Mouse (Mus musculus) olfactory bulb, adult 2 months (tissue): Measurements from ENCODE around the gene Plb1.

Source experiments
- CTCF ChIP-seq: fragments of 200-500 bp; IDR thresholded peaks from 2 replicates; pipeline ENCODE4 v1.5.1; 2012; ENCODE audit warnings: low read depth, mild to moderate bottlenecking, low read length, moderate library complexity; ENCODE audit not compliant: insufficient read depth
- POLR2A ChIP-seq: fragments of 200-500 bp; IDR thresholded peaks from 2 replicates; pipeline ENCODE4 v1.6.1; 2012; ENCODE audit warnings: mild to moderate bottlenecking, low read depth, low read length, moderate library complexity; ENCODE audit not compliant: insufficient read depth

- TF ChIP-seq CTCF, result no peak
- TF ChIP-seq POLR2A, result no peak
Measured at GRCm38 (mm10) chr5:32414461-32414985, 182.0 kb downstream of the Plb1 start.
